ENCODE assay signal across 16 mouse cellular contexts in the genomic region with DNA sequence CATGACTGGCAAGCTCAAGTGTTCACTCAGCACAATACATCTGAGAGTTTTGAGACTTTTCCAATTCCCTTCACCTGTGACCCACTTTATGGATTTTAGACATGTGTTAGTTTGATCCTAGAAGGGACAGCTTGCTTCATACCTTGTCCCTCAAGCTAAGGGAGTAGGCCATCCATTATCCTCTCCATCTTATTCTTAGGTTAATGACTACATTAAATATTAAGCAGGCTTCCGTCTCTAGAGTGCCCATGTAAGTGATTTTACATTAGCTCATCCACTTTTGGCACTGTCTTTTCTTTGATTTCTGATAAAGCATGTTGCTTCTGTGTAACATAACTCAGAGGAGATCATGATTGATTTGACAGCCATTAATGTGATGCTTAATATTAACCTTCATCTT.
"Had no signal": no experiment of that assay in that cellular context is flagged by ENCODE, and none has a peak within 500 bp of the region (broad histone marks: within the 10 kb centered on the region; RNA-seq: fewer than 3 reads in every experiment).

No protein-coding gene starts in this region.

- H3K36me3 ChIP-seq: liver, embryonic 12.5 days; midbrain, embryonic 10.5 days; midbrain, embryonic 12.5 days; stomach, embryonic 15.5 days had no signal

- H3K27me3 ChIP-seq: liver, embryonic 12.5 days; midbrain, embryonic 12.5 days; stomach, embryonic 15.5 days had no signal

- H3K4me1 ChIP-seq: liver, embryonic 12.5 days; midbrain, embryonic 10.5 days; midbrain, embryonic 12.5 days; stomach, embryonic 15.5 days had no signal

- DNase-seq: lung, embryonic 14.5 days; lung, postnatal 10 days; lung, postnatal 4 days; midbrain, embryonic 14.5 days; right cerebral cortex, postnatal 14 days; thymus, adult 2 months; thymus, postnatal 25 days; thymus, postnatal 4 days had no signal

- H3K9me3 ChIP-seq: liver, embryonic 12.5 days; midbrain, embryonic 10.5 days; midbrain, embryonic 12.5 days; stomach, embryonic 15.5 days had no signal

- ATAC-seq: liver, embryonic 12.5 days; midbrain, embryonic 16.5 days had no signal

- H3K27ac ChIP-seq: liver, embryonic 12.5 days; liver, embryonic 14.5 days; midbrain, embryonic 10.5 days; midbrain, embryonic 12.5 days; stomach, embryonic 15.5 days; stomach, postnatal 0 days had no signal

- H3K4me3 ChIP-seq: liver, embryonic 12.5 days; midbrain, embryonic 10.5 days; midbrain, embryonic 12.5 days; myocyte; stomach, embryonic 15.5 days had no signal

- H3K9ac ChIP-seq: liver, embryonic 12.5 days; liver, embryonic 14.5 days; lung, embryonic 14.5 days; midbrain, embryonic 12.5 days; stomach, embryonic 15.5 days had no signal

- H3K4me2 ChIP-seq: liver, embryonic 12.5 days; lung, embryonic 14.5 days; midbrain, embryonic 12.5 days; stomach, embryonic 15.5 days had no signal
